Mouse (Mus musculus): ENCODE results near the gene Olfr1313.
"Not testable (repeated sequence)": the region's sequence is repeated elsewhere in the genome, so short reads cannot be mapped to it uniquely, and the experiment has no call there.

Olfr1313 gene

GRCm38 (mm10) chr2:112077743-112078142 is at the start of gene Olfr1313:
Gene Olfr1313 (minus strand): TSS chr2:112077843.
- no peak for DNase-seq (ENCODE audit: low spot score in 2 of 2)

DNA sequence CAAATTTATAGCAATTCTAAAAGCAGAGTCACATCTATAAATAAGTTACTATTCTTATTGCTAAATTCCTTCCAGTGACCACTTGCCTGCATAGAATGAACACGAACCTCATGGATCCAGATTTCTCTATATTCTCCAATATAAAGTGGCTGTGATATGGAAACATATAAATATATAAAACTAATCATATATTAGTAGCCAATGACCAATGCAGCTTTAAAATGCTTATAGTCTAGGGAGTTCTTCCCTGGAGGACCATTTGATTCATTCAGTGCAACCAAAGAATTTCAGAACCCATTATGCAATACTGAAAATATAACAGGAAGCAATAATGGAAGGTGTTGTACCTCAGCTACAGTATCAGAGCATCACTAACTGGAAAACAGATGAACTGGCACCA is 37.7 kb upstream of the Olfr1313 start, which contains the start of gene Olfr1315-ps1:
Gene Olfr1315-ps1, minus strand, starts transcription at position 101 of the 400 bp plus-strand sequence.
- DNase-seq (ENCODE audit: low spot score in 2 of 2): no peak

DNA sequence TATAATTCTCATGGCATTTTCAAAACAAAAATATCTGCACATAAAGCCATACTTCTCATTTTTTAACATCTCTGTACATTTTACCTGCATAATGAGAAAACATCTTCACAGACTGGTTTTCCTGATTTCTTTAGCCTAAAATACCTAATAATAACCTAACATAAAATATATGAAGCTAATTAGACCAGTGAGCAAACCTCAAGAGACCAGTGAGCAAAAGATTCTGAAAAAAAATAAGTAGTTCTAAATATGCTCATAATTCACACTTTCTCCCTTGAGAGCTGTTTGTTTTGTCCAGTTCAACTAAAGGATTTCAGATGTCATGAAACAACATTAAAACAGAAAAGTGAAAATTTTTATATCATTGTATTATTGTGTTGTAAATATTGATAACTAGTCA is 19.0 kb upstream of the Olfr1313 start, which contains the start of gene Olfr1314:
Gene Olfr1314, minus strand, starts transcription at position 101 of the 400 bp plus-strand sequence.
- no peak for DNase-seq (ENCODE audit: low spot score in 2 of 2)

- DNase-seq (ENCODE audit: low spot score in 2 of 2): no peak
Observed at GRCm38 (mm10) chr2:112050138-112050537, 27.5 kb downstream of the Olfr1313 start, which contains the start of gene Olfr1312. Gene Olfr1312 (minus strand): TSS chr2:112050238.

DNA sequence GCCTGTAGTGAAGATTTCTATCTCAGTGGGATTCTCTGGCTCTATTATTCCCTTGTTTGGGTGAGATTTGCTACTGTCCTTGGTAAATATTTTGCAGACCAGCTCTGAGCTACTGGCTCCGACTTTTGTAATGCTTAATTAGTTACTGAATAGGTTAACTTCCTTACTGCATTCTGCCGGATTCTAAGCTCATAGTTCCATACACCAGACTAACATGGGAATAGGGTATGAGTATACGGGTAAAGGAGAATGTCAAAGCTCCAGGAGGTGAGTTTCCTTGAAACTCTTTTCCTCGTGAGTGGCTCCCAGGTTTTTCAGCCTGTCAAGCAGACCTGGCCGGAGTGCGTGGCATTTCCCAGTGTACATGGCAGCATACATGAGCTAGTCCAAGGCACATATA is 50.7 kb downstream of the Olfr1313 start:
- DNase-seq (ENCODE audit: low spot score in 2 of 2): not testable (repeated sequence)

DNA sequence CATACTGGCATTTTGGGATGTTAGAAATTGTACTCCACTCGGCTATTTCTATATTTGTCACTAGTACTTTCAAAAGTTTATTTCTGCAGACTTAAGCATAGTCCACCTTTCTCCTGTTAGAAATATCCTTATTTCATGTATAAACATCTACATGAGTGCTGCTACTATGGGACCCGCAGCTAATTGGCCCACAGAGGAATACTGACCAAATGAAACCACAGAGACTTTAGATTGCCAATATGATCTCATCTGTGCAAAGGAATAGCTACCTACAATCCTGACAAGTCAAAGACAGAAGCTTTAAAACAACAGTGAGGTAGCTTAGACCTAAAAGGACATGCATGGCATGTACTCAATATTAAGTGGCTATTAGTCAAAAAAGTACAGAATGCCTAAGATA is 53.3 kb downstream of the Olfr1313 start, which contains the start of gene Olfr1311:
Gene Olfr1311, minus strand, starts transcription at position 101 of the 400 bp plus-strand sequence.
- DNase-seq (ENCODE audit: low spot score in 2 of 2): no peak

Measured in spleen, postnatal 10 days (tissue).